Mouse (Mus musculus): ENCODE data around the gene Scamp5. TPM values are rescaled to one million over a fixed set of nuclear protein-coding genes. Genes with fewer than 3 reads are reported as not detected.
"Not testable (repeated sequence)": the region's sequence is repeated elsewhere in the genome, so short reads cannot be mapped to it uniquely, and the experiment has no call there.

Gene Scamp5
- polyA plus RNA-seq, 1 experiment = 72.1 TPM

GRCm38 (mm10) chr9:57433097-57434032 lies 34.5 kb downstream of the Scamp5 start:
- TF ChIP-seq POLR2A (IDR thresholded peaks at IDR 0.05; ENCODE audit: borderline replicate concordance, low read depth, low read length) (no peak), CTCF (IDR thresholded peaks at IDR 0.05; ENCODE audit: low read depth, low read length) (peak; percentile 88)
- H3K4me3 ChIP-seq (ENCODE audit: insufficient read depth, low read length) = peak overlapping the region; percentile 6; the same call in 1 of the 2 replicates

GRCm38 (mm10) chr9:57432480-57432879 lies 35.4 kb downstream of the Scamp5 start:
- H3K4me1 ChIP-seq (ENCODE audit: control insufficient read depth, insufficient read depth, low read length) = peaks cover 56% of the 10 kb centered on the region
- no peak for TF ChIP-seq POLR2A (IDR thresholded peaks at IDR 0.05; ENCODE audit: borderline replicate concordance, low read depth, low read length)
- TF ChIP-seq CTCF (IDR thresholded peaks at IDR 0.05; ENCODE audit: low read depth, low read length) = no peak
- H3K27ac ChIP-seq (ENCODE audit: insufficient read depth, low read depth, low read length) = peak overlapping the region; percentile 91
- no peak overlapping the region for H3K4me3 ChIP-seq (ENCODE audit: insufficient read depth, low read length)

More at GRCm38 (mm10) chr9:57433097-57434032, 34.5 kb downstream of the Scamp5 start:
- H3K27ac ChIP-seq (ENCODE audit: insufficient read depth, low read depth, low read length) = peak overlapping the region; percentile 91
- peaks cover 47% of the 10 kb centered on the region for H3K4me1 ChIP-seq (ENCODE audit: control insufficient read depth, insufficient read depth, low read length)

DNA sequence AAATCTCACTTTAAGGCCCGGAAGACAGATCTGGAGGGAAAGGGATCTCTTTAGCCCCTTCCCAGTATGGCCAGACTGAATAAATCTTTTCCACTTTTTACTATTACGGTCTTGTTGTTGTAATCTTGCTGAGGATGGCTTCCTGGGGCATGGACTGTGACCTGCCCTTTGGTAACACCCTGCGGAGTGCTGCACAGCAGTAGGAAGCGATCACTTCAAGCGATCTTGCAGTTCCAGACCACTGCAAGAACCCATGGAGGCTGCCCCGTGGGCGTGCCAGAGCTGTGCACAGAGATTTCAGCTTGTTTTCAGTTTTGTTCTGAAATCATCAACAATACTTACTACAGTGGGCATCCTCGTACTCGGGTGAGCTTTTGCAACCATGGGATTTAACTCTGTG lies 36.7 kb downstream of the Scamp5 start:
- Histone ChIP-seq H3K4me3 (ENCODE audit: insufficient read depth, low read length) (no peak overlapping the region), H3K27ac (ENCODE audit: insufficient read depth, low read depth, low read length) (no peak overlapping the region), H3K4me1 (ENCODE audit: control insufficient read depth, insufficient read depth, low read length) (peaks cover 61% of the 10 kb centered on the region)
- TF ChIP-seq POLR2A (IDR thresholded peaks at IDR 0.05; ENCODE audit: borderline replicate concordance, low read depth, low read length) (no peak), CTCF (IDR thresholded peaks at IDR 0.05; ENCODE audit: low read depth, low read length) (no peak)

- no peak for TF ChIP-seq CTCF (IDR thresholded peaks at IDR 0.05; ENCODE audit: low read depth, low read length)
- TF ChIP-seq POLR2A (IDR thresholded peaks at IDR 0.05; ENCODE audit: borderline replicate concordance, low read depth, low read length) = no peak
- peak overlapping the region; percentile 10; the same call in 1 of the 2 replicates for H3K4me3 ChIP-seq (ENCODE audit: insufficient read depth, low read length)
- peaks cover 69% of the 10 kb centered on the region for H3K4me1 ChIP-seq (ENCODE audit: control insufficient read depth, insufficient read depth, low read length)
- H3K27ac ChIP-seq (ENCODE audit: insufficient read depth, low read depth, low read length) = peak overlapping the region; percentile 46
These were observed 39.5 kb downstream of the Scamp5 start for GRCm38 (mm10) chr9:57428391-57428790.

DNA sequence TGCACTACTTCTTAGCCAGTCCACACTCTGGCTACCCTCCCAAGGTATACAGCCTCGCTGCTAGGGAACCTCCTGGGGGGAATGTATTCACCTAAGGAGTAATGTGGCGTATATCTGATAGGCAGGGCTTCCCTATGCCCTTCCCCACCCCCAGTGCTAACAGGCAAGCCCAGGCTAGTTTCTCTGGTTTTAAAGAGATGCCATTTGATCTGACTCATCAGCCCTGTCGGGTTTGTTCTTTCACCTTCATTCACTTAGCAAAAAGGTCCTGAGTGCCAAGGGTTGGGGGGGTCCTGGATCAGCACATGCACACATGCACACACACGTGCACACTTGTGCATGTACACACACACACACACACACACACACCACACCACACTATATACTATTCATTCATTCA lies 39.9 kb downstream of the Scamp5 start:
- Histone ChIP-seq H3K27ac (ENCODE audit: insufficient read depth, low read depth, low read length) (peak overlapping the region; percentile 46), H3K4me3 (ENCODE audit: insufficient read depth, low read length) (0 out of 2 replicates have a peak overlapping the region, but pooled peaks have one; percentile 10), H3K4me1 (ENCODE audit: control insufficient read depth, insufficient read depth, low read length) (peaks cover 68% of the 10 kb centered on the region)
- TF ChIP-seq CTCF (IDR thresholded peaks at IDR 0.05; ENCODE audit: low read depth, low read length) (no peak), POLR2A (IDR thresholded peaks at IDR 0.05; ENCODE audit: borderline replicate concordance, low read depth, low read length) (no peak)

DNA sequence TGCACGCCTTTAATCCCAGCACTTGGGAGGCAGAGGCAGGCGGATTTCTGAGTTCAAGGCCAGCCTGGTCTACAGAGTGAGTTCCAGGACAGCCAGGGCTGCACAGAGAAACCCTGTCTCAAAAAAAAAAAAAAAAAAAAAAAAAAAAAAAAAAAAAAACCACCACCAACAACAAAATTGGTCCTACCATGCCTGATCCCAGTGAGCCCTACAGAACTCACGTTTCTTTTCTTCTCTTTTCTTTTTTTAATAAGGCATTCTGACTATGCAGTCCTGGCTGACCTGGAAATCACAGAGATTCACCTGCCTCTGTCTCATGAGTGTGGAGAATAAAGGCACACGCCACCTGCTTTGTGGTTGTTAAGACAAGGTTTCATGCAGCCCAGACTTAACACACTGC lies 40.7 kb downstream of the Scamp5 start:
- peaks cover 59% of the 10 kb centered on the region for H3K4me1 ChIP-seq (ENCODE audit: control insufficient read depth, insufficient read depth, low read length)
- H3K4me3 ChIP-seq (ENCODE audit: insufficient read depth, low read length); H3K27ac ChIP-seq (ENCODE audit: insufficient read depth, low read depth, low read length): not testable (repeated sequence)

- no peak overlapping the region for H3K4me3 ChIP-seq (ENCODE audit: insufficient read depth, low read length)
- H3K4me1 ChIP-seq (ENCODE audit: control insufficient read depth, insufficient read depth, low read length) = peaks cover 67% of the 10 kb centered on the region
- H3K27ac ChIP-seq (ENCODE audit: insufficient read depth, low read depth, low read length) = peak overlapping the region; percentile 70
- no peak for TF ChIP-seq CTCF (IDR thresholded peaks at IDR 0.05; ENCODE audit: low read depth, low read length)
- no peak for TF ChIP-seq POLR2A (IDR thresholded peaks at IDR 0.05; ENCODE audit: borderline replicate concordance, low read depth, low read length)
These were observed 42.7 kb downstream of the Scamp5 start for GRCm38 (mm10) chr9:57425116-57425515.

DNA sequence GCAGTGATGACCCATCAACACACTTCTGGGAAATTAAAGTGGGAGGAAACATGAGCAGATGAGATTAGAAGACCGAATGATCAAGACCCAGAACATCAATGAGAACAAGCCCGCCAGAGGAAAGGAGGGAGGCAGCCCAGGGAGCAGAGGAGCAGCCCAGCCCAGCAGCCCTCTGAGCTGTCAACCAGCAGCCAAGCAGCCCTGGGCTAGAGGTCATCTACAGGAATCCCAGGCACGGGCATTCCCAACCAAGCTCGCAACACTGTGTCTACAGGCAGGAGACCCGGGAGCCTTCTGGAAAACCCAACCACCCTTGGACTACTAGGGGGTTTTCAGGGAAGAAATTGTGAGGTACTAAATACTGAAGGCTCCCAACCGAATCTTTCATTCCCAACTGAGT lies 43.8 kb downstream of the Scamp5 start:
- no peak for TF ChIP-seq POLR2A (IDR thresholded peaks at IDR 0.05; ENCODE audit: borderline replicate concordance, low read depth, low read length)
- Histone ChIP-seq H3K27ac (ENCODE audit: insufficient read depth, low read depth, low read length) (no peak overlapping the region), H3K4me3 (ENCODE audit: insufficient read depth, low read length) (no peak overlapping the region), H3K4me1 (ENCODE audit: control insufficient read depth, insufficient read depth, low read length) (peaks cover 67% of the 10 kb centered on the region)

DNA sequence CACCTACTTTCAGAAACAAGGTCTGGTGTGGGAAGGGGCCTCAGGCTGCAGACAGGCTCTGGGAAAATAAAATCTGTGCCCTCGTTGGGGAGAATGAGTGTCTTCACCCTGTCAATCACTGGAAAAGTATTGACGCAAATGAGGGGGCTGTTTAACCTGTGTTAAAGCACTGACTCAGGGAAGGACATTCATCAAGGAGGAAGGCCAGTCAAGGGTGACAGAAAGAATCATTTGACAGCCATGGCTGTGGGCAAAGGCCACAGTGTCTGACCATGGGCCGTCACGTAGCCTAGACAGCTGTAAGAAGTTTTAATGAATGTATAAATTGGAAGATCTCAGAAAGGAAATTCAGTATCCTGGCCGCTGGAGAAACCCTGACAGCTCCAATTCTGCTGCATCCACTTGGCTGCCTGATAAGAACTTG lies 46.2 kb downstream of the Scamp5 start:
- Histone ChIP-seq H3K27ac (ENCODE audit: insufficient read depth, low read depth, low read length) (peak overlapping the region; percentile 77), H3K4me3 (ENCODE audit: insufficient read depth, low read length) (no peak overlapping the region), H3K4me1 (ENCODE audit: control insufficient read depth, insufficient read depth, low read length) (peaks cover 67% of the 10 kb centered on the region)
- TF ChIP-seq POLR2A (IDR thresholded peaks at IDR 0.05; ENCODE audit: borderline replicate concordance, low read depth, low read length) (no peak), CTCF (IDR thresholded peaks at IDR 0.05; ENCODE audit: low read depth, low read length) (no peak)

GRCm38 (mm10) chr9:57421121-57421571 lies 46.7 kb downstream of the Scamp5 start:
- H3K4me3 ChIP-seq (ENCODE audit: insufficient read depth, low read length) = peak overlapping the region; percentile 22
- H3K27ac ChIP-seq (ENCODE audit: insufficient read depth, low read depth, low read length) = peak overlapping the region; percentile 91
- peaks cover 64% of the 10 kb centered on the region for H3K4me1 ChIP-seq (ENCODE audit: control insufficient read depth, insufficient read depth, low read length)
- TF ChIP-seq CTCF (IDR thresholded peaks at IDR 0.05; ENCODE audit: low read depth, low read length) = no peak
- no peak for TF ChIP-seq POLR2A (IDR thresholded peaks at IDR 0.05; ENCODE audit: borderline replicate concordance, low read depth, low read length)

All from bone marrow macrophage, adult 2 months (primary cell).